Mouse (Mus musculus): ENCODE measurements at regions not wholly inside any gene's neighbourhood (a gene's known extent, or its start where the extent isn't known, plus 50 kb on each side); places are given as distances from the start of the nearest gene placed in this dataset.
A peak's percentile ranks its signal among the peaks of the same experiment; 100 is the strongest.

- no peak overlapping the region for H3K4me2 ChIP-seq (ENCODE audit: low read depth)
- H3K9ac ChIP-seq (replicated peaks), result no peak overlapping the region
- no peaks in the 10 kb centered on the region for H3K27me3 ChIP-seq (ENCODE audit: control insufficient read depth, insufficient read depth, low read length)
- 29% methylated on average over 14 of the region's 14 CpGs for WGBS (ENCODE audit: insufficient replicate concordance)
- DNase-seq (ENCODE audit: low read depth in 3 of 3, low spot score in 3 of 3) (no peak), ATAC-seq (ENCODE audit: insufficient read depth) (no peak)
- H3K27ac ChIP-seq, result no peak overlapping the region
- H3K4me1 ChIP-seq (replicated peaks; ENCODE audit: control insufficient read depth in 2 of 2, insufficient read depth in 2 of 2, low read length in 1 of 2), result no peaks in the 10 kb centered on the region
- TF ChIP-seq CTCF (IDR thresholded peaks at IDR 0.05; ENCODE audit: low read depth), result peak; percentile 47
- no peak for TF ChIP-seq EP300 (IDR thresholded peaks at IDR 0.05; ENCODE audit: low read depth)
- H3K36me3 ChIP-seq (replicated peaks; ENCODE audit: control insufficient read depth, insufficient read depth, low read depth), result no peaks in the 10 kb centered on the region
- H3K4me3 ChIP-seq (ENCODE audit: insufficient read depth in 1 of 2, low read depth in 2 of 2, low read length in 2 of 2), result no peak overlapping the region
- no peaks in the 10 kb centered on the region for H3K9me3 ChIP-seq (ENCODE audit: control insufficient read depth, low read length)
These were observed 67.7 kb upstream of the Aldh1b1 start for GRCm38 (mm10) chr4:45730862-45731831.

- Histone ChIP-seq H3K4me2 (ENCODE audit: low read depth) (no peak overlapping the region), H3K4me3 (ENCODE audit: insufficient read depth in 1 of 2, low read depth in 2 of 2, low read length in 2 of 2) (no peak overlapping the region), H3K27ac (no peak overlapping the region), H3K9me3 (ENCODE audit: control insufficient read depth, low read length) (no peaks in the 10 kb centered on the region), H3K36me3 (replicated peaks; ENCODE audit: control insufficient read depth, insufficient read depth, low read depth) (no peaks in the 10 kb centered on the region), H3K4me1 (replicated peaks; ENCODE audit: control insufficient read depth in 2 of 2, insufficient read depth in 2 of 2, low read length in 1 of 2) (no peaks in the 10 kb centered on the region), H3K27me3 (ENCODE audit: control insufficient read depth, insufficient read depth, low read length) (no peaks in the 10 kb centered on the region), H3K9ac (replicated peaks) (no peak overlapping the region)
- DNase-seq (ENCODE audit: low read depth in 3 of 3, low spot score in 3 of 3), result no peak
- 56% methylated on average over 4 of the region's 4 CpGs for WGBS (ENCODE audit: insufficient replicate concordance)
- ATAC-seq (ENCODE audit: insufficient read depth), result no peak
- no peak for TF ChIP-seq CTCF (IDR thresholded peaks at IDR 0.05; ENCODE audit: low read depth)
- no peak for TF ChIP-seq EP300 (IDR thresholded peaks at IDR 0.05; ENCODE audit: low read depth)
These were observed 69.0 kb upstream of the Aldh1b1 start for GRCm38 (mm10) chr4:45729801-45730200.

- WGBS (ENCODE audit: insufficient replicate concordance), result 57% methylated on average over 4 of the region's 4 CpGs
- Histone ChIP-seq H3K4me1 (replicated peaks; ENCODE audit: control insufficient read depth in 2 of 2, insufficient read depth in 2 of 2, low read length in 1 of 2) (no peaks in the 10 kb centered on the region), H3K4me3 (ENCODE audit: insufficient read depth in 1 of 2, low read depth in 2 of 2, low read length in 2 of 2) (no peak overlapping the region), H3K4me2 (ENCODE audit: low read depth) (no peak overlapping the region), H3K27me3 (ENCODE audit: control insufficient read depth, insufficient read depth, low read length) (no peaks in the 10 kb centered on the region), H3K27ac (no peak overlapping the region), H3K36me3 (replicated peaks; ENCODE audit: control insufficient read depth, insufficient read depth, low read depth) (no peaks in the 10 kb centered on the region), H3K9ac (replicated peaks) (no peak overlapping the region), H3K9me3 (ENCODE audit: control insufficient read depth, low read length) (no peaks in the 10 kb centered on the region)
- ATAC-seq (ENCODE audit: insufficient read depth) (no peak), DNase-seq (ENCODE audit: low read depth in 3 of 3, low spot score in 3 of 3) (no peak)
- no peak for TF ChIP-seq EP300 (IDR thresholded peaks at IDR 0.05; ENCODE audit: low read depth)
- no peak for TF ChIP-seq CTCF (IDR thresholded peaks at IDR 0.05; ENCODE audit: low read depth)
These were observed 70.0 kb upstream of the Aldh1b1 start for GRCm38 (mm10) chr4:45728825-45729224.

DNA sequence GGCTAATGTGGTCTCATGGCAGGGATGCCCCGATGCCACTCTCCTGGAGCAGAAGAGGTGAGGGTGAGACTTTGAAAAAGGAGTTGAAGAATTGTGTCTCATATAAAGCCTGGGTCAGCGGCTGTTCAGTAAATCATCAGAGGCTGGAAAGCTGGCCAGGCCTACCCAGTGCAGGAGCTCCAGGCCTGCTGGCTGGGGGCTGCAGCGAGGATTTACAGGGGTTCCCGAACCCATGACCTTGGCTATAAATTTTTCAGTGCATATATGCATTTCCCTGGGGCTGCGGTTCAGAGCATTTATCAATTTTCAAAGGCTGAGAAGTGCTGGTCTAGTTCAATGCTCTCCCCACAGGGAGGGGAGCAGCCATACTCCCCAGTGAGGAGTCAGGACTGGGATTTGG lies 70.9 kb upstream of the Aldh1b1 start:
- Histone ChIP-seq H3K27ac (no peak overlapping the region), H3K9me3 (ENCODE audit: control insufficient read depth, low read length) (no peaks in the 10 kb centered on the region), H3K4me3 (ENCODE audit: insufficient read depth in 1 of 2, low read depth in 2 of 2, low read length in 2 of 2) (no peak overlapping the region), H3K27me3 (ENCODE audit: control insufficient read depth, insufficient read depth, low read length) (no peaks in the 10 kb centered on the region), H3K9ac (replicated peaks) (no peak overlapping the region), H3K4me2 (ENCODE audit: low read depth) (no peak overlapping the region), H3K4me1 (replicated peaks; ENCODE audit: control insufficient read depth in 2 of 2, insufficient read depth in 2 of 2, low read length in 1 of 2) (no peaks in the 10 kb centered on the region), H3K36me3 (replicated peaks; ENCODE audit: control insufficient read depth, insufficient read depth, low read depth) (no peaks in the 10 kb centered on the region)
- WGBS (ENCODE audit: insufficient replicate concordance), result 60% methylated on average over 5 of the region's 5 CpGs
- DNase-seq (ENCODE audit: low read depth in 3 of 3, low spot score in 3 of 3) (no peak), ATAC-seq (ENCODE audit: insufficient read depth) (no peak)
- TF ChIP-seq CTCF (IDR thresholded peaks at IDR 0.05; ENCODE audit: low read depth) (no peak), EP300 (IDR thresholded peaks at IDR 0.05; ENCODE audit: low read depth) (no peak)

GRCm38 (mm10) chr4:45727474-45727873 lies 71.3 kb upstream of the Aldh1b1 start:
- Histone ChIP-seq H3K9ac (replicated peaks) (no peak overlapping the region), H3K4me1 (replicated peaks; ENCODE audit: control insufficient read depth in 2 of 2, insufficient read depth in 2 of 2, low read length in 1 of 2) (no peaks in the 10 kb centered on the region), H3K4me3 (ENCODE audit: insufficient read depth in 1 of 2, low read depth in 2 of 2, low read length in 2 of 2) (no peak overlapping the region), H3K36me3 (replicated peaks; ENCODE audit: control insufficient read depth, insufficient read depth, low read depth) (no peaks in the 10 kb centered on the region), H3K27ac (no peak overlapping the region), H3K27me3 (ENCODE audit: control insufficient read depth, insufficient read depth, low read length) (no peaks in the 10 kb centered on the region), H3K4me2 (ENCODE audit: low read depth) (no peak overlapping the region), H3K9me3 (ENCODE audit: control insufficient read depth, low read length) (no peaks in the 10 kb centered on the region)
- WGBS (ENCODE audit: insufficient replicate concordance), result 49% methylated on average over 9 of the region's 9 CpGs
- ATAC-seq (ENCODE audit: insufficient read depth), result no peak
- DNase-seq (ENCODE audit: low read depth in 3 of 3, low spot score in 3 of 3), result no peak
- TF ChIP-seq CTCF (IDR thresholded peaks at IDR 0.05; ENCODE audit: low read depth) (no peak), EP300 (IDR thresholded peaks at IDR 0.05; ENCODE audit: low read depth) (no peak)

Data from liver, embryonic 14.5 days (tissue).